Mouse (Mus musculus): Measurements from ENCODE around the gene Rab3gap1. TPM values are rescaled to one million over a fixed set of nuclear protein-coding genes. Genes with fewer than 3 reads are reported as not detected.

Rab3gap1 gene
- polyA plus RNA-seq, 1 experiment from 2014 or later = 21.2 TPM

DNA sequence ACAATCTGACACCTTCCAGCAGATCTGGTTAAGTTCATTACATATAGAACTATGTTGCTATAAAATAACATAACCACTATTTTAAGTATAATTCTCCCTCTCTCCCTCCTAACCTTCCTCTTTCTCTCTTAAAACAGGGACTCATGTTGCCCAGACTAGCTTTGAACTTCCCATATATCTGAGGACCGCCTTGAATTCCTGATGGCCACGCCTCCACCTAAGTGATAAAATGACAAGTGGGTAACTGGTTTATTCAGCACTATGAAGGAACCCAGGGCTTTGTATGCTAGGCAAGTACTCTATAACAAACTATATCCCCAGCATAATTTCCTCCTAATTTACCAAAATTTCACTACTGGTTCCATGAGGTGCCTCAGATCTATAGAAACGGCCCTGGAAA is 94.8 kb downstream of the Rab3gap1 start:
- H3K4me3 ChIP-seq (replicated peaks; ENCODE audit: low read length) = no peak overlapping the region
- 84% methylated on average over 3 of the region's 3 CpGs for WGBS

DNA sequence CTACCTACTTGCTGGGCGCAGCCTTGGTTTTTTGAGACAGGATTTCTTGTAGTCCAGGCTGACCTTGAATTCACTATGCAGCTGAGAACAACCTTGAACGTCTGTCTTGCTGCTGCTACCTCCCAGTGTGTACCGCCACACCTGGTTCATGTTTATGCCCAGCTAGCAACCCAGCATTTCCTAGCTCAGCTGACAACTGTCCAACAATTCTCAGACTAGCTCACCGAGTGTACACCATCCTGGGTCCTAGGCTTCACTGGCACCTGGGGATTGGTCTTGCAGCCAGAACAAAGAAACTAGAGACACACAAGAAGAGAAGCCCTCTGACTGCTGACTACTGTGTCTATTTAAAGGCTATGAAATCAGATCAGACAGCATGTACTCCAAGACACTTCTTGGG is 102.3 kb downstream of the Rab3gap1 start:
- no peak for ATAC-seq
- H3K36me3 ChIP-seq (ENCODE audit: control insufficient read depth, insufficient read depth) = no peaks in the 10 kb centered on the region
- H3K9me3 ChIP-seq (ENCODE audit: control insufficient read depth, low read length) = no peaks in the 10 kb centered on the region
- H3K4me1 ChIP-seq (replicated peaks; ENCODE audit: control insufficient read depth, insufficient read depth, low read length) = no peaks in the 10 kb centered on the region
- no peaks in the 10 kb centered on the region for H3K27me3 ChIP-seq (replicated peaks; ENCODE audit: control insufficient read depth, insufficient read depth, low read length)
- H3K27ac ChIP-seq (ENCODE audit: low read length) = no peak overlapping the region
- no peak overlapping the region for H3K9ac ChIP-seq (replicated peaks; ENCODE audit: low read depth, low read length)
- 86% methylated on average over 4 of the region's 4 CpGs for WGBS
- H3K4me2 ChIP-seq (ENCODE audit: low read length) = no peak overlapping the region
- H3K4me3 ChIP-seq (replicated peaks; ENCODE audit: low read length) = no peak overlapping the region

More for the DNA sequence above, 94.8 kb downstream of the Rab3gap1 start:
- Histone ChIP-seq H3K4me2 (ENCODE audit: low read length) (no peak overlapping the region), H3K36me3 (ENCODE audit: control insufficient read depth, insufficient read depth) (no peaks in the 10 kb centered on the region), H3K4me1 (replicated peaks; ENCODE audit: control insufficient read depth, insufficient read depth, low read length) (peaks cover 12% of the 10 kb centered on the region), H3K9me3 (ENCODE audit: control insufficient read depth, low read length) (no peaks in the 10 kb centered on the region), H3K9ac (replicated peaks; ENCODE audit: low read depth, low read length) (no peak overlapping the region), H3K27ac (ENCODE audit: low read length) (no peak overlapping the region), H3K27me3 (replicated peaks; ENCODE audit: control insufficient read depth, insufficient read depth, low read length) (no peaks in the 10 kb centered on the region)
- ATAC-seq = no peak

DNA sequence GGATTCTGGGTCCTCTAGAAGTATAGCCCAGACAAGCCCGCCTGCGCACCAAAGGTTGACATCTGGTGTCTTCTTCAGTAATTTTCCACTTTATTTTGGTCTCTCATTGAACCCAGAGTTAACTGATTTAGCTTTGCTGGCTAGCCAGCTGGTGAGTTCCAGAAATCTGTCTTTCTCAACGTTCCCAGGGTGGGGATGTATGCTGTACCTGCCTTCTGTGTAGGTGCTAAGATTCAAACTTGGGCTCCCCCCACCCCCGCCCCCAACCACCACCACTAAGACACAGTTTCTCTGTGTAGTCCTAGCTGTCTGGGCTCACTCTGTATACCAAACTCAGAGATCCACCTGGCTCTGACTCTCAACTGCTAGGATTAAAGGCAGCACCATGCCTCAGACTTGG is 105.5 kb downstream of the Rab3gap1 start:
- H3K9ac ChIP-seq (replicated peaks; ENCODE audit: low read depth, low read length) = no peak overlapping the region
- H3K27me3 ChIP-seq (replicated peaks; ENCODE audit: control insufficient read depth, insufficient read depth, low read length) = no peaks in the 10 kb centered on the region
- no peaks in the 10 kb centered on the region for H3K36me3 ChIP-seq (ENCODE audit: control insufficient read depth, insufficient read depth)
- WGBS = 90% methylated on average over 4 of the region's 4 CpGs
- H3K27ac ChIP-seq (ENCODE audit: low read length) = no peak overlapping the region
- no peak overlapping the region for H3K4me3 ChIP-seq (replicated peaks; ENCODE audit: low read length)
- H3K4me1 ChIP-seq (replicated peaks; ENCODE audit: control insufficient read depth, insufficient read depth, low read length) = no peaks in the 10 kb centered on the region
- H3K9me3 ChIP-seq (ENCODE audit: control insufficient read depth, low read length) = no peaks in the 10 kb centered on the region
- H3K4me2 ChIP-seq (ENCODE audit: low read length) = no peak overlapping the region
- no peak for ATAC-seq

DNA sequence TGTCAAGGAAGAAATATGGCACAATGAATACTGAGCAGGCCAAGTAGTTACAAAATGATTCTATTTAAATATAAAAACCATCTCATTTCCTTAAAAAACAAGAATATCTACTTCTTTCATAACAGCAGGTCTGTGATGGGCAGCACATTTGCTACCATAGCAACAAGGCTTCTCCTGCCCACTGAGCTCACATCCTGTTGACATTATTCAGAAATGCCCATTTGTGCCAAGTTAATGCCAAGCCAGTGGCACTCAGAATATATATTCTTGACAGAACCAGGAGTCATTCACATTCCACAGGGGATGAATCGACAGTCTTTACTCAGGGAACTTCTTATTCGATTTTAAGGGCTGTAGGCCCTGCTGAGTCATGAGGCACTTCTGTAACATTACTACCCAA is 107.1 kb downstream of the Rab3gap1 start:
- Histone ChIP-seq H3K9ac (replicated peaks; ENCODE audit: low read depth, low read length) (no peak overlapping the region), H3K27me3 (replicated peaks; ENCODE audit: control insufficient read depth, insufficient read depth, low read length) (no peaks in the 10 kb centered on the region), H3K4me1 (replicated peaks; ENCODE audit: control insufficient read depth, insufficient read depth, low read length) (no peaks in the 10 kb centered on the region), H3K4me2 (ENCODE audit: low read length) (no peak overlapping the region), H3K4me3 (replicated peaks; ENCODE audit: low read length) (no peak overlapping the region), H3K36me3 (ENCODE audit: control insufficient read depth, insufficient read depth) (no peaks in the 10 kb centered on the region), H3K9me3 (ENCODE audit: control insufficient read depth, low read length) (no peaks in the 10 kb centered on the region), H3K27ac (ENCODE audit: low read length) (no peak overlapping the region)
- ATAC-seq = peak; percentile 49; the same call in 1 of the 2 replicates
- 77% methylated on average over 2 of the region's 2 CpGs for WGBS

DNA sequence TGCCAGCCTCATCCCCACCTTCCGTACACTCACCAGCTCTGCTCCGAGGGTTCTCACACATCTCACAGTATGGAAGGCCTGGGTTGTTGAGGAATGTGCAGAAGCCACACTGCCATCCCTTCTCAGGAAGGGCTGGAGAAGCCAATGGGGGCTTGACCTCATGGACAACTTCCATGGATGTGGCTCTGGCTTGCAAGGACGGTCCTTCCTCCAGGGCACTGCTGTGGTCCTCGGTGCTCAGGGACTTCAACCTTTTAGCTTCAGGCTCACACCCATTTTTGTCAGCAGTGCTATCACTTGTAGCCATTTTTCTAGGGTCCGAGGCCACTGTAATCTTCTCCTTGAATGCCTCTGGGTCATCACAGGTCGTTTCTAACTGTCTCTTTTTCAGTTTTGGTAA is 107.5 kb downstream of the Rab3gap1 start:
- H3K4me3 ChIP-seq (replicated peaks; ENCODE audit: low read length) = no peak overlapping the region
- no peak overlapping the region for H3K9ac ChIP-seq (replicated peaks; ENCODE audit: low read depth, low read length)
- no peaks in the 10 kb centered on the region for H3K4me1 ChIP-seq (replicated peaks; ENCODE audit: control insufficient read depth, insufficient read depth, low read length)
- no peaks in the 10 kb centered on the region for H3K27me3 ChIP-seq (replicated peaks; ENCODE audit: control insufficient read depth, insufficient read depth, low read length)
- H3K36me3 ChIP-seq (ENCODE audit: control insufficient read depth, insufficient read depth) = no peaks in the 10 kb centered on the region
- no peak overlapping the region for H3K4me2 ChIP-seq (ENCODE audit: low read length)
- 92% methylated on average over 6 of the region's 6 CpGs for WGBS
- no peak overlapping the region for H3K27ac ChIP-seq (ENCODE audit: low read length)
- no peaks in the 10 kb centered on the region for H3K9me3 ChIP-seq (ENCODE audit: control insufficient read depth, low read length)
- peak; percentile 40; the same call in 1 of the 2 replicates for ATAC-seq

DNA sequence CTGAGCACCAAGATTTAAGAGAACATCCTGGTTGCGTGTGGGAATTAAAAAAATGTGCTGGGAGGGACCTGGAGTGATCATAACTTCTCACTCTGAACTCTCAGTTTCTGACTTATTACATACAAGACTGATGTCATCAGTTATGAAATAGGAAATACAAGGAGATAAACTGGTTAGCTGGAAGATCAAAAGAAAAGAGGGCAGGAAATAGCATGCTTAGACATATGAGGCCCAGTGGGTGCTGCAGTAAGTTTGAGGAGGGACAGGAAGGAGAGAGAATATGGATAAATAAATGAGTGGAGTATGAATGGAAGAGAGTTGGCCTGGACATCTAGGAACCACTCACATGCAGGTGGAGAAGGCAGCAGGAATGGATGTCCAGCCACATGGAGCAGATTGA is 109.6 kb downstream of the Rab3gap1 start:
- H3K4me2 ChIP-seq (ENCODE audit: low read length) = no peak overlapping the region
- H3K9me3 ChIP-seq (ENCODE audit: control insufficient read depth, low read length) = no peaks in the 10 kb centered on the region
- WGBS = 92% methylated on average over 1 of the region's 1 CpGs
- no peaks in the 10 kb centered on the region for H3K36me3 ChIP-seq (ENCODE audit: control insufficient read depth, insufficient read depth)
- H3K4me3 ChIP-seq (replicated peaks; ENCODE audit: low read length) = no peak overlapping the region
- H3K27ac ChIP-seq (ENCODE audit: low read length) = no peak overlapping the region
- no peak overlapping the region for H3K9ac ChIP-seq (replicated peaks; ENCODE audit: low read depth, low read length)
- no peaks in the 10 kb centered on the region for H3K27me3 ChIP-seq (replicated peaks; ENCODE audit: control insufficient read depth, insufficient read depth, low read length)
- no peak for ATAC-seq
- no peaks in the 10 kb centered on the region for H3K4me1 ChIP-seq (replicated peaks; ENCODE audit: control insufficient read depth, insufficient read depth, low read length)

DNA sequence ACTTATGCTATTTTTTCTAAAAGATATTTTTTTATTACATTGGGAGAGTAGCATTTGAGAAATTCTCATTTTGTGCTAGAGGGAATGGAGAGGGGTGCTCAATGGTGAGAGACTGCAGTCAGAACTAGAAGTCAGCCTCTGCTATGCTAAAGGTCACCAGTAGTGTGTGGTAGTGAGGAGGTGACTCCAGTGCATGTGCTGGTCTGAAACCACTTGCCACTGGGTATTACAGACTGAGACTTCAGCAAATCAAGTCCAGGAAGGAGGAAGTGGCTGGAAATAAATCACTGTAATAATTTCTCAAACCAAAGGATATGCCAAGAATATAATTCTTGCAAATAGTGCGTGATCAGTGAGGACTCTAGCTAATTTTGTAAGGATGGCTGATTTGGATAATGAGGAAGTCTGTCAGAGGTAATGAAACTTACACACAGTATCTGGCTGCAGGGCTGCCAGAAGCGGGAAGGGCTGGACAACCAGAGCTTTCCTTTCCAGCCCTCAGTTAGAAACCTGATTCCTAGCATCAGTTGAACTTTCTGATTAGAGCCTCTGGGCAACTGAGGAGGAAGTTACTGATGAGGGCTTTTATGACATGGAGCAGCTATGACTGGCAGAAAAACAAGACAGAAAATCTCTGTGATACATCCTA is 112.5 kb downstream of the Rab3gap1 start:
- Histone ChIP-seq H3K36me3 (ENCODE audit: control insufficient read depth, insufficient read depth) (no peaks in the 10 kb centered on the region), H3K27ac (ENCODE audit: low read length) (no peak overlapping the region), H3K4me1 (replicated peaks; ENCODE audit: control insufficient read depth, insufficient read depth, low read length) (no peaks in the 10 kb centered on the region), H3K27me3 (replicated peaks; ENCODE audit: control insufficient read depth, insufficient read depth, low read length) (no peaks in the 10 kb centered on the region), H3K9me3 (ENCODE audit: control insufficient read depth, low read length) (no peaks in the 10 kb centered on the region), H3K4me3 (replicated peaks; ENCODE audit: low read length) (no peak overlapping the region), H3K4me2 (ENCODE audit: low read length) (no peak overlapping the region), H3K9ac (replicated peaks; ENCODE audit: low read depth, low read length) (no peak overlapping the region)
- no peak for ATAC-seq
- WGBS = 71% methylated on average over 2 of the region's 2 CpGs

DNA sequence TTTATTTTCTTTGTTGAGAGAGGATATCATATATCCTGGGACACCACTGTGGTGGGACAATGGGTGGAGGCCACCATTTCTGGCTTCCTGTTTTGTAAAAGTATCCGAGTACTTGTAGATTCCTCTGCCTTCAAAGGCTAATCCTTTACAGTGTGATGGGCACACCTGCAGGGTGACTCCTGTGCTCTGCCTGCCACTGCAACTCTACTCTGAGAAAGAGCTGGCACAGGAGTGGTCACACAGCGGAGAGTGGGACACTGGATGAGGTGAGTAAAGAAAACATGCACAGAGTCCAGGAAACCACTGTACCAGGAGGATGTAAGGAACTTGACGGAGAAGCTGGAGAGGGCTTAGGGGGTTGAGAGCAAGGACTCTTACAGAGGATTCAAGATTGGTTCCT is 113.7 kb downstream of the Rab3gap1 start:
- H3K27me3 ChIP-seq (replicated peaks; ENCODE audit: control insufficient read depth, insufficient read depth, low read length) = no peaks in the 10 kb centered on the region
- WGBS = 90% methylated on average over 3 of the region's 3 CpGs
- no peaks in the 10 kb centered on the region for H3K9me3 ChIP-seq (ENCODE audit: control insufficient read depth, low read length)
- no peak overlapping the region for H3K4me2 ChIP-seq (ENCODE audit: low read length)
- no peak overlapping the region for H3K27ac ChIP-seq (ENCODE audit: low read length)
- H3K9ac ChIP-seq (replicated peaks; ENCODE audit: low read depth, low read length) = no peak overlapping the region
- H3K4me1 ChIP-seq (replicated peaks; ENCODE audit: control insufficient read depth, insufficient read depth, low read length) = no peaks in the 10 kb centered on the region
- H3K4me3 ChIP-seq (replicated peaks; ENCODE audit: low read length) = no peak overlapping the region
- no peak for ATAC-seq
- H3K36me3 ChIP-seq (ENCODE audit: control insufficient read depth, insufficient read depth) = no peaks in the 10 kb centered on the region

DNA sequence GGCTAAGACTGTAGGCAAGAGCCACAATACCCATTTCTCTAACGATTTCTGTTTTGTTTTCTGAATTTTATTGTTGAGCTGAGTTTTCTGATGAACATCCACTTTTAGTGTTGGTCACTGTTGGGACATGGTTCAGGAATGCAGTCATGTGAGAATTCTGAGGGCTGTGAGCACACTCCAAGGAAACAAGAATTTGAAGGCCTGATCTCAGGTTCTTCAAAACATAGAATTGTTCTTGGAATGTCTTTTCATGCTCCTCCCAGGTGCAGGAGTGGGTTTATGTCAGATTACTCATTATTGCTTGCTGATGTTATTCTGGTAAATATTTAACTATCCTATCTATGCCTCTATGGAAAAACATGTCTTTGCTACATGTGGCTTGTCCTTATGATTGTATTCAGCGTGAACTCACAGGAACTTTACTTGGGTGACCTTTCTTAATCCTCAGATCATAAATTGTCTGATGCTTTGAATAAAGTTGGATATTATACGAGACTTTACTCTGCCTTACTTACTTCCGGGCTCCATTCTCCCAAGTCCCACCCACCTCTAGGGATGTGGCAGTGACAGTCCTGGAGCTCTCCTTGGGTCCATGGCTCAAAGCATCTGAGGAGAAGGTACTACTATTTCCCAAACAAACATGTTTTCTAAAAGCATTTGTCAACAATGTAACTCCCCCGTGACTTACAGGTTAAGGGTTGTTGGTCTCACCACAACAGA is 114.9 kb downstream of the Rab3gap1 start:
- no peak overlapping the region for H3K4me2 ChIP-seq (ENCODE audit: low read length)
- H3K27me3 ChIP-seq (replicated peaks; ENCODE audit: control insufficient read depth, insufficient read depth, low read length) = no peaks in the 10 kb centered on the region
- 92% methylated on average over 5 of the region's 5 CpGs for WGBS
- H3K4me3 ChIP-seq (replicated peaks; ENCODE audit: low read length) = no peak overlapping the region
- no peak overlapping the region for H3K9ac ChIP-seq (replicated peaks; ENCODE audit: low read depth, low read length)
- H3K36me3 ChIP-seq (ENCODE audit: control insufficient read depth, insufficient read depth) = no peaks in the 10 kb centered on the region
- no peaks in the 10 kb centered on the region for H3K9me3 ChIP-seq (ENCODE audit: control insufficient read depth, low read length)
- no peak overlapping the region for H3K27ac ChIP-seq (ENCODE audit: low read length)
- ATAC-seq = no peak
- no peaks in the 10 kb centered on the region for H3K4me1 ChIP-seq (replicated peaks; ENCODE audit: control insufficient read depth, insufficient read depth, low read length)
